Mouse (Mus musculus) heart, embryonic 16.5 days (tissue): ENCODE results near the gene Glo1. TPM values are rescaled to one million over a fixed set of nuclear protein-coding genes. Genes with fewer than 3 reads are reported as not detected.
A peak's percentile ranks its signal among the peaks of the same experiment; 100 is the strongest.

Experiments
- ATAC-seq: fragments of 200-750 bp; cut with Nextera tagmentation; replicated peaks from 2 replicates; pipeline ENCODE4 v1.8.0; 2017; ENCODE audit warnings: moderate number of reproducible peaks; ENCODE audit not compliant: insufficient read depth, low FRiP score; ENCODE audit errors: extremely low read depth
- H3K27ac ChIP-seq: fragments of 300-500 bp; sonication (generic); 2 replicates; pipeline ENCODE4 v1.5.1; 2014; ENCODE audit warnings: mild to moderate bottlenecking, low read length, control low read depth, moderate library complexity
- H3K27me3 ChIP-seq: fragments of 300-500 bp; sonication (generic); 2 replicates; pipeline ENCODE4 v1.6.1; 2014; ENCODE audit warnings: low read length, mixed read lengths; ENCODE audit not compliant: control insufficient read depth, insufficient read depth
- H3K36me3 ChIP-seq: fragments of 300-500 bp; sonication (generic); 2 replicates; pipeline ENCODE4 v1.6.1; 2014; ENCODE audit not compliant: control insufficient read depth, insufficient read depth
- H3K4me1 ChIP-seq: fragments of 300-500 bp; sonication (generic); 2 replicates; pipeline ENCODE4 v1.6.1; 2014; ENCODE audit warnings: low read length, mixed read lengths; ENCODE audit not compliant: control insufficient read depth, insufficient read depth
- H3K4me2 ChIP-seq: fragments of 300-500 bp; sonication (generic); 2 replicates; pipeline ENCODE4 v1.6.1; 2014; ENCODE audit warnings: low read depth, mild to moderate bottlenecking, control low read depth, low read length
- H3K4me3 ChIP-seq: fragments of 300-500 bp; sonication (generic); 2 replicates; pipeline ENCODE4 v1.5.1; 2014; ENCODE audit warnings: mild to moderate bottlenecking, control low read depth, low read length
- H3K9ac ChIP-seq: fragments of 300-500 bp; sonication (generic); 2 replicates; pipeline ENCODE4 v1.6.1; 2014; ENCODE audit warnings: low read length, control low read depth
- H3K9me3 ChIP-seq: fragments of 300-500 bp; sonication (generic); replicated peaks from 2 replicates; pipeline ENCODE4 v1.6.1; 2016; ENCODE audit warnings: low read length; ENCODE audit not compliant: control insufficient read depth
- WGBS: fragments of 180-500 bp; shearing (Covaris S2); extraction: QIAGEN DNeasy Blood & Tissue Kit; methylation state at CpG from one replicate; pipeline ENCODE4 v1.1.7; 2014; 5-methylcytosine and 5-hydroxymethylcytosine counted together
- polyA plus RNA-seq: library from polyadenylated mRNA; unstranded; fragments of >200 nt; fragmentation: Nextera tagmentation; extraction: Ambion mirVana; gene quantifications from 2 replicates; pipeline ENCODE4 v1.2.1, GENCODE M21; 2015

The Glo1 gene
- polyA plus RNA-seq, 1 experiment from 2014 or later = 198 TPM

DNA sequence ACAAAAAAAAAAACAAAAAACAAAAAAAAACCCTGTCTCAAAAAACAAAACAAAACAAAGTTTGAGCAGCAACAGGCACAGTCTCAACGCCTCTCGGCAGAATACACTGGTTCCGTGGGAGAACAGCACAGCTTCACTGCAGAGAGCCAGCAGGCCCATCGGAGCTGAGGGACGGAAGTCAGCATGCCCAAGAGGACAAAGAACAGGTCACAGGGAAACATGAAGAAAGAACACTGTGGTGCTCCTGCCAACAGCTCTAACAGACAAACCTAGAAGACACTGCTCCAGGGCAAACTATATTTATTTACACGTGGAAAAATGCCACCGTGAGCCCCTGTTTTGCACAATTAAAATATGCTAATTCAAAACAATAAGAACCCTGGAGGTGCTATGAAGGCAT is 61.7 kb downstream of the Glo1 start:
- Histone ChIP-seq H3K4me3 (no peak overlapping the region), H3K9me3 (no peaks in the 10 kb centered on the region), H3K4me2 (no peak overlapping the region), H3K27me3 (no peaks in the 10 kb centered on the region), H3K9ac (no peak overlapping the region), H3K36me3 (no peaks in the 10 kb centered on the region), H3K4me1 (peaks cover 10% of the 10 kb centered on the region), H3K27ac (no peak overlapping the region)
- 70% methylated on average over 7 of the region's 7 CpGs for WGBS
- no peak for ATAC-seq

DNA sequence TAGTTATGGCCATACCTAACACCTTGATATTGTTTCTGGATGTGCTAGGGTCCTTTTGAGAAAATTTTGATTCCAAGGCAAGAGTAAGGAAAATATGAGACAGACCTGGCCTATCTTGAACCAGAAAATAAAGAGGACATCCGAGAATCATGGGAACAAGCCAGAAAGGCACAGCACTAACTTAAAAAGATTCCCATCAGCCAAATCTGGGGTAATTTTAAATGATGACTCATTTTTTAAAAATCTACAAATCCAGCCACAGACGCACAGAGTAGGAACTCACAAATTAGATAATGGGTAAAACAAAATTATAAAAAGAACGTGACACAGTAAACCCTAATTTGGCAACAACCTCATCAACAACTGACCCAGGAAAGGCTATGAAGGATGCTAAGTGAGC is 62.3 kb downstream of the Glo1 start:
- Histone ChIP-seq H3K27me3 (no peaks in the 10 kb centered on the region), H3K9ac (no peak overlapping the region), H3K9me3 (no peaks in the 10 kb centered on the region), H3K4me1 (peaks cover 9% of the 10 kb centered on the region), H3K4me2 (no peak overlapping the region), H3K4me3 (no peak overlapping the region), H3K27ac (no peak overlapping the region), H3K36me3 (no peaks in the 10 kb centered on the region)
- WGBS = 68% methylated on average over 3 of the region's 3 CpGs
- ATAC-seq = no peak

DNA sequence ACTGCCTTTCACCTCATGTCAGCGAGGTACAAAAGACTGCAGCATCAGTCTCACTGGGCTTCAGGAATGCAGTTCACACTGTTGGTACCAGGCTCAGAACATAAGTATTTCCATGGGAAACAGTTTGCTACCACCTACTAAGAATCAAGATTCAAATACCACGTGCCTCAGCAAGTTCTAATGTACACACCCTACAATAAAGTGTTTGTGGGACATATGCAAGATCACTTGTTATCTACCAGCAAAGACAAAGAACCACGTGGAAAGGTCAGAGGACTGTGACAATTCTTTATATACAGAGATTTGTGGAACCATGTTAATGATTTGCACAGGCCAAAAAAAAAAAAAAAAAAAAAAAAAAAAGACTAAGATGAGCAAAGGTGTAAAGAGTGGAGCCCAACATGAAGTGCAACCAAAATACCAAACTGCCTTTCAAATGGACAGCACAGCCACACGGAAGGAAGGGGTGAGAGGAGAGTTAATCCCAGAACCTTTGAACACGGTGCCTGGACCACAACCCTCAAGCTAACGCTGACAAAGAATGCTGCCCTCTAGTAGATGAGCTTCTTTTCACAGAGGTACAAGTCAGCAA is 63.1 kb downstream of the Glo1 start:
- no peak overlapping the region for H3K27ac ChIP-seq
- ATAC-seq = no peak
- H3K4me2 ChIP-seq = no peak overlapping the region

DNA sequence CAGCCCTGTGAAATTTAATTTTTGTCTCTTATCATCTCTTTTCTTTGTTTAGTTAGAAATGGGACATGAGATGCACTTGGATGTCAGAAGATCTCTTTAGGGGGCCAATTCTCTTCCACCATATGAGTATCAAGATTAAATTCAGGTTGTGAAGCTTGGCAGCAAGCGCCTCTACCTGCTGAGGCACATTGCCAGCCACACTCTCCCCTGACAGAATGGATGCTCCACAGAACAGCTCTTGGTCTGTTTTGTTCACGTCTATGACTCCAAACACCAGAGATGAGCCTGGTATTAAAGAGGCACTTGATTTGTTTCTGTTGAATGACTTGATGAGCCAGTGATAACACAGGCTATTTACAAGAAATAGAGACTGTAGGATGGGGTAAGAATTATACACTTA is 63.9 kb downstream of the Glo1 start:
- Histone ChIP-seq H3K4me1 (peaks cover 11% of the 10 kb centered on the region), H3K27ac (no peak overlapping the region), H3K36me3 (no peaks in the 10 kb centered on the region), H3K9me3 (no peaks in the 10 kb centered on the region), H3K27me3 (no peaks in the 10 kb centered on the region), H3K9ac (no peak overlapping the region), H3K4me2 (no peak overlapping the region), H3K4me3 (no peak overlapping the region)
- no peak for ATAC-seq
- 77% methylated on average over 2 of the region's 2 CpGs for WGBS

More for the DNA sequence above, 63.1 kb downstream of the Glo1 start:
- Histone ChIP-seq H3K27me3 (no peaks in the 10 kb centered on the region), H3K4me1 (peaks cover 11% of the 10 kb centered on the region), H3K4me3 (no peak overlapping the region), H3K9me3 (no peaks in the 10 kb centered on the region), H3K9ac (no peak overlapping the region), H3K36me3 (no peaks in the 10 kb centered on the region)
- WGBS = 64% methylated on average over 6 of the region's 6 CpGs

DNA sequence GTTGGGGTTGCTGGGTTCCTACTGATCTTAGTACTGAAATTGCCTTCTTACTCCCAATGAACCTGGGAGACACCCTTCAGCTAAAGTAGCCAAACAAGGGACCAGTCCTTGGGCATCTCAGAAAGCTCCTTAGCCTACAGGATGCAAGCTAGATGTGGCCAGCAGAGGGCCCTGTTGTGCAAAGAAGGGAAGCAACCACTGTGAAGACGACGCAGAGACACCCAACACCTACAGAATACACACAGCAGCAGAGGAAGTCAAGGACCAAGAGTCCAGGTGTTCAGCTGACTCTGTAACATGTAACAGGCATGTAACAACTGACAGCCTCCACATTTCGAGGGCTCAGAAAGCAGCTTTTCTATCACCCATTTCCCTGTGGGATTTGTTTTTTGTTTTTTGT is 67.1 kb downstream of the Glo1 start:
- H3K27ac ChIP-seq = no peak overlapping the region
- no peaks in the 10 kb centered on the region for H3K9me3 ChIP-seq
- H3K4me2 ChIP-seq = no peak overlapping the region
- no peaks in the 10 kb centered on the region for H3K36me3 ChIP-seq
- no peaks in the 10 kb centered on the region for H3K27me3 ChIP-seq
- peaks cover 2% of the 10 kb centered on the region; the same call in 1 of the 2 replicates for H3K4me1 ChIP-seq
- no peak overlapping the region for H3K4me3 ChIP-seq
- ATAC-seq = 0 out of 2 replicates have a peak, but pooled peaks have one; percentile 49
- 29% methylated on average over 3 of the region's 3 CpGs for WGBS
- no peak overlapping the region for H3K9ac ChIP-seq

DNA sequence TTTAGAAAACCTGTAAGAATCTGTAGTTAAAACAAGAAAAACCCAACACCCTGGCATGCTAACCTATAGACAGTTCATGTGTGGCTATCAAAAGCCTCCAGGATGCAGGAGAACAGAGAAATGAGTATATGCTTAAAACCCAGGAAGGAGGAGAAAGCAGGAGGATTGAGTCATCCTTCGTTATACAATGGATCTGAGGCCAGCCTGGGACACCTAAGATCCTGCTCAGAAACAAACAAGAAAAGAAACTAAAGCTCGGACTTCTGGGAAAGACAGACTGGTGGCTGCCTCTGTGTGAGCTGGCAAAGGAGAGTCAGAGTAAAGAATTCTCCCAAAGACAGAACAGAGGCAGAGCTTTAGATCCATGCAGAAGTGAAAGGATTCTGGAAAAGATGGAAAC is 68.0 kb downstream of the Glo1 start:
- Histone ChIP-seq H3K27me3 (no peaks in the 10 kb centered on the region), H3K27ac (no peak overlapping the region), H3K4me1 (peaks cover 2% of the 10 kb centered on the region; the same call in 1 of the 2 replicates), H3K9ac (no peak overlapping the region), H3K9me3 (no peaks in the 10 kb centered on the region), H3K4me3 (no peak overlapping the region), H3K4me2 (no peak overlapping the region), H3K36me3 (no peaks in the 10 kb centered on the region)
- no peak for ATAC-seq
- 66% methylated on average over 2 of the region's 2 CpGs for WGBS

DNA sequence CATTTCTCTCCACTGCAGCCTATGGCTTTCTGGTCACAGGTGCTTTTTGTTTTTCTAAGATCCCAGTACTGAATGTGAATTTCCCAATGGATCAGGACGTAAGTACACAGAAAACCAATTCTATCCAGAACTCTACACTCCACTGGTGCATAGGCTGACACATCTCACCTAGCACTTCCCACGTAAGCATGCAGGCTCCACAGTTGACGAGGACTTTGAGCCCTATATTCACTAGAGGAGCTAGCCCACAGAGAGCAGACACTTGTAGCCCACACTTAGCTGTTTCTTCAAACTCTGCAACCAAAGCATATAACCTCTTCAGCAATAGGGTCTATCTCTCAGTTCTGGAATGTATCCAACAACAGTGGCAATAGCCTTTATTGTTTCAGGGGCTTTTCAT is 70.2 kb downstream of the Glo1 start:
- Histone ChIP-seq H3K4me2 (no peak overlapping the region), H3K4me3 (no peak overlapping the region), H3K4me1 (peaks cover 2% of the 10 kb centered on the region; the same call in 1 of the 2 replicates), H3K9ac (no peak overlapping the region), H3K36me3 (no peaks in the 10 kb centered on the region), H3K9me3 (no peaks in the 10 kb centered on the region), H3K27me3 (no peaks in the 10 kb centered on the region), H3K27ac (no peak overlapping the region)
- no peak for ATAC-seq
- 83% methylated on average over 3 of the region's 3 CpGs for WGBS

DNA sequence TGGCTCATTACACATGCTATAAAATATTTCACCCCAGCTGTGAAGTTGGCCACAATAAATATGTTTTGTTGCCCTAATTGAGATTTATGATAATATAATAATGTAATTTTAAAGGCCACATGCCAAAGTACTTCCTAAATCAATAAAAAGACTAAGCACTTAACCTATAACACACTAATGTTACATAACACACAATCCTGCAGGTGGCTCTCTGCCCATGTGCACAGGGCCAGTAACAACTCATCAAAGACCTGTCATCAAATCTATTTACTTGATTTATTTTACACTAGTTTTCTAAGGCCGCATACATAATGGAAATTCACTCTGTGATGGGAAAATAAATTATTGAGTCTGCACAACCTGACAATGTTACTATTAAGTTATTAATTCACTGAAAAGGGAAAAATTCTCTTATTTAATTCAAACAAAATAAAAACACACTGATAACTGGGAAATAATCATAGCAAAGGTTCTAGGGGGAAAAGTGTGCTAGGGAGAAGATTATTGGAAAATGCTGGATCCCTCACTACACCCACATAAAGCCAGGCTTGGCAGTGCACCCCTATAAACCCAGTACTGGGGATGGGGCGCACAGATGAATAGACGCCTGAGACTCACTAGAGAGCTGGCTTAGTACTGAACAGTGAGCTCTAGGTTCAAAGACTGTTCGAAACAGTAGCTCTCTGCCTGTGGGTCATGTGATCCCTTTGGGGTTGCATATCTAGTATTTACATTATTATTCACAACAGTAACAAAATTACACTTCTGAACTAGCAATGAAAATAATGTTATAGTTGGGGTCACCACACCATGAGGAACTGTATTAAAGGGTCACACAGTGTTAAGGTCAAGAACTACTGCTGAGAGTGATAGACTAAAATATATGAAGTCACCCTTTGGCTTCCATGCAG is 73.4 kb downstream of the Glo1 start:
- no peaks in the 10 kb centered on the region for H3K27me3 ChIP-seq
- no peak overlapping the region for H3K27ac ChIP-seq
- whole genome bisulfite sequencing = 89% methylated on average over 4 of the region's 4 CpGs
- no peak overlapping the region for H3K4me3 ChIP-seq
- no peak for ATAC-seq
- H3K4me2 ChIP-seq = no peak overlapping the region
- peaks cover 22% of the 10 kb centered on the region for H3K4me1 ChIP-seq
- H3K36me3 ChIP-seq = no peaks in the 10 kb centered on the region
- H3K9ac ChIP-seq = no peak overlapping the region
- no peaks in the 10 kb centered on the region for H3K9me3 ChIP-seq

DNA sequence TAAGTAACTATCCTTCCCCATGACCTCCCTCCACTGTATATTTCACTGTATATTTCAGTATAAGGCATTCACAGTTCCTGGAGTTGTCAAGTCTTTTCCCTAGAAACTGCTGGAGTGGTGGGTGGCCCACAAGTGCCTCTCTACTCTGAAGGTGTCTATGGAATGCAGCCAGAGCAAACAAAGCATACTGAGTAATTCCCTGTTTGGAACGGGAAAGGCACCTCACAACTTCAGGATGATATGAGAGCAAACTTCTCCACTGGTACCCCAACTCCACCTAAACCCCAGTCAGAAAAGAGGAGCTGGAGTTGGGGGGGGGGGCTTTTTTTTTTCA is 75.9 kb downstream of the Glo1 start:
- no peak for ATAC-seq
- WGBS = 10% methylated on average over 1 of the region's 1 CpGs
- H3K4me3 ChIP-seq = no peak overlapping the region
- H3K4me1 ChIP-seq = peaks cover 27% of the 10 kb centered on the region
- no peaks in the 10 kb centered on the region for H3K27me3 ChIP-seq
- no peaks in the 10 kb centered on the region for H3K36me3 ChIP-seq
- H3K9ac ChIP-seq = no peak overlapping the region
- H3K27ac ChIP-seq = peak overlapping the region; percentile 83
- no peak overlapping the region for H3K4me2 ChIP-seq
- H3K9me3 ChIP-seq = no peaks in the 10 kb centered on the region
